Mouse (Mus musculus) small intestine, adult 2 months (tissue): ENCODE data around the gene Sgpl1.

ENCODE experiments used
- CTCF ChIP-seq: fragments of 200-500 bp; IDR thresholded peaks from 2 replicates; pipeline ENCODE4 v1.5.1; 2012; ENCODE audit warnings: low read depth, mild to moderate bottlenecking, control low read depth, inconsistent platforms, low read length, moderate library complexity, mixed read lengths; ENCODE audit not compliant: insufficient replicate concordance, insufficient read length; ENCODE audit errors: extremely low read depth
- POLR2A ChIP-seq: fragments of 200-500 bp; IDR thresholded peaks from 2 replicates; pipeline ENCODE4 v1.6.1; 2012; ENCODE audit warnings: low read depth, mild to moderate bottlenecking, control low read depth, inconsistent platforms, low read length, moderate library complexity

DNA sequence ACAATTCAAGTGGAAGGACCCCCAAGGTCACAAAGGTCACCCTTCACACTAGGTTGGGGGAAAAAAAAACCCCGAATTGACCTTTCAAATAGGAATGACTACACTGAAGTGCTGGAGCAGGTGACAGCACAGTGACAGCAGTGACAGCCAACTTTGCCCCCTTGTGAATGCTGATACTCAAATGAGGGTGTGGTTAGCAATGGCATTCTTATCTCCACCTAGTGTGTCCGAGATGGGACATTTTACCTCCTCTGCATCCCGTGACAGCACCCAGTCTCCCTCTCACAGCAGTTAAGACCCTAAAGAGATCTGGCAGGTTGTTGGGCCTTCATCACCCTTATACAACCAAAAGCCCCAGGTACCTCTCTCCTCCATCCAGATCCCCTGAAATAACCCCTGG, 2.0 kb upstream of the Sgpl1 start:
- TF ChIP-seq POLR2A (no peak), CTCF (no peak)
